ENCODE assay signal across 26 mouse cellular contexts in genomic region chr12:96030180-96030579, GRCm38 (mm10).
DNase-seq lines count a peak whose midpoint lies in the region; ATAC-seq and TF ChIP-seq lines count a peak whose summit lies in the region.
"Had no signal": no experiment of that assay in that cellular context is flagged by ENCODE, and none has a peak within 500 bp of the region (broad histone marks: within the 10 kb centered on the region; RNA-seq: fewer than 3 reads in every experiment).

No protein-coding gene starts in this region.

- no peak for TF ChIP-seq CTCF in lung, adult 2 months (IDR thresholded peaks at IDR 0.05; ENCODE audit: insufficient read depth, low read length)

- ATAC-seq in common myeloid progenitor, adult 5-6 weeks (replicated peaks; ENCODE audit: low read depth, poor library complexity, severe bottlenecking) = peak; percentile 74
- peak; percentile 60 for ATAC-seq in megakaryocyte, adult 5-6 weeks (ENCODE audit: poor library complexity, severe bottlenecking)
- ATAC-seq: activated CD4-positive, CD25-positive, alpha-beta regulatory T cell, adult 4 months; forebrain, embryonic 14.5 days; forebrain, embryonic 16.5 days; Patski had no signal

- peak; percentile 6 for DNase-seq in MEL-GATA-1-ER (ENCODE audit: extremely low read depth, low read depth)
- DNase-seq in lung, adult 2 months = no peak
- DNase-seq in adrenal gland, adult 18-20 months (ENCODE audit: low spot score in 2 of 2) = no peak
- DNase-seq in cerebellum, adult 11 months = no peak
- DNase-seq in adrenal gland, postnatal 10 days = no peak
- DNase-seq: adrenal gland, adult 2 months; adrenal gland, postnatal 14 days; adrenal gland, postnatal 36 days; B cell, adult 2 months; cerebellum, adult 11-12 months; cerebellum, adult 2 months; cerebellum, adult 9-10 months; cerebellum, postnatal 10 days; cerebellum, postnatal 25 days; embryo, embryonic 11 days had no signal

- no peak for TF ChIP-seq POLR2A in lung, adult 2 months (IDR thresholded peaks at IDR 0.05; ENCODE audit: borderline replicate concordance, extremely low read depth, low read depth, low read length)

- H3K4me3 ChIP-seq in lung, adult 2 months (replicated peaks; ENCODE audit: extremely low read depth, low read depth, low read length) = no peak overlapping the region
- H3K4me3 ChIP-seq: embryonic facial prominence, embryonic 13.5 days; embryonic facial prominence, embryonic 15.5 days; erythroblast, embryonic 14.5 days; forebrain, embryonic 10.5 days; forebrain, embryonic 12.5 days had no signal

- H3K4me1 ChIP-seq in lung, adult 2 months (ENCODE audit: control insufficient read depth, insufficient read depth, low read length) = no peaks in the 10 kb centered on the region
- H3K4me1 ChIP-seq: embryonic facial prominence, embryonic 13.5 days; embryonic facial prominence, embryonic 15.5 days; forebrain, embryonic 10.5 days; forebrain, embryonic 12.5 days had no signal

- 20% methylated on average over 1 of the region's 1 CpGs for WGBS in lung, adult 2 months
